Mouse (Mus musculus): ENCODE results near the gene Ambp.
A peak's percentile ranks its signal among the peaks of the same experiment; 100 is the strongest.

The Ambp gene

GRCm38 (mm10) chr4:63118639-63119437 is 35.8 kb downstream of the Ambp start:
- DNase-seq (ENCODE audit: low spot score), result peak; percentile 54

GRCm38 (mm10) chr4:63105651-63106050 is 48.9 kb downstream of the Ambp start:
- DNase-seq (ENCODE audit: low spot score), result no peak

GRCm38 (mm10) chr4:63102025-63102424 is 52.6 kb downstream of the Ambp start:
- no peak for DNase-seq (ENCODE audit: low spot score)

GRCm38 (mm10) chr4:63100478-63100877 is 54.1 kb downstream of the Ambp start:
- DNase-seq (ENCODE audit: low spot score), result no peak

GRCm38 (mm10) chr4:63097603-63098002 is 57.0 kb downstream of the Ambp start:
- DNase-seq (ENCODE audit: low spot score), result peak; percentile 74

Data from ovary, adult 18-20 months (tissue).